Mouse (Mus musculus) thymus, postnatal 0 days (tissue): ENCODE measurements around the gene Bmp3. TPM values are rescaled to one million over a fixed set of nuclear protein-coding genes. Genes with fewer than 3 reads are reported as not detected.

Experiments
- DNase-seq: peaks from one replicate; pipeline ENCODE4 v3.0.0-alpha.2; 2015; ENCODE audit warnings: low spot score
- polyA plus RNA-seq: library from polyadenylated mRNA; unstranded; fragments of >200 nt; fragmentation: Nextera tagmentation; extraction: Ambion mirVana; gene quantifications from 2 replicates; pipeline ENCODE4 v1.2.1, GENCODE M21; 2015

Bmp3 gene
- polyA plus RNA-seq, 1 experiment from 2014 or later = 0.38 TPM

DNA sequence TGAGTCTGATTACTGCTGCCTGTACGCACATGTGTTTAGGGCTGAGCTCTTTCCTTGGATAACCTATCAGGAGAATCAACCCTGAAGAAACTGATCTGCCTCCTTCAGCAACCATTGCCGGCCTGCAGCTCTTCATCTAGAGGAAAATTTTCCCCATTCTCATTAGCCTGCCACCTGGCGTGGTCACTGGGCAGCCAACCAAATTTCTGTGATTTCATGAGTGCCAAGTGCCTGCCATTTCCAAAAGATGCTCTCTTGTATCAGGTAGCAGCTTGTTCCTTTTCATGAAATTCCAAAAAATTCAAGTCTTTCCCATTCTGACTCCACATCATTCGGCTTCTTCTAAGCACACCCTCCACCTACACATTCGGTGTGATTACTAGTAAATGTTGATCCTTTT, 46.7 kb downstream of the Bmp3 start:
- no peak for DNase-seq

DNA sequence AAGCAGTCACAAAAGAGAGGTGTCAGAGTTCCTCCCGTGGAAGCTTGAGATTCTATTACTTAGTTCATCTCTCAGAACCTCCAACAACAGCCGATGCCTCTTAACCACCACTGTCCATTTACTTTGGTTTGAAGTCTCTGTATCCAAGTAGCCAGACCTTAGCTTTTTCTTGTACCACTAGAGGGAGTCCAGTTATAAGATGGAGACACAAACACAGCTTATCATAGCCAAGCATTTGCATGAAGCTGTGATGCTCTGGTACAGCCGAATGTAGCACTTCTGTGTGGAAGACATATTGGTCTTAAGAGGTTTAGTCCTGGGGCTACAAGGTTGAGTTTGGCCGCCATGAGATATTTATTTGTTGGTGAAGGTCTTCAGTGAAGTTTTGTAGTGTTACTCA, 48.1 kb downstream of the Bmp3 start:
- DNase-seq = no peak

DNA sequence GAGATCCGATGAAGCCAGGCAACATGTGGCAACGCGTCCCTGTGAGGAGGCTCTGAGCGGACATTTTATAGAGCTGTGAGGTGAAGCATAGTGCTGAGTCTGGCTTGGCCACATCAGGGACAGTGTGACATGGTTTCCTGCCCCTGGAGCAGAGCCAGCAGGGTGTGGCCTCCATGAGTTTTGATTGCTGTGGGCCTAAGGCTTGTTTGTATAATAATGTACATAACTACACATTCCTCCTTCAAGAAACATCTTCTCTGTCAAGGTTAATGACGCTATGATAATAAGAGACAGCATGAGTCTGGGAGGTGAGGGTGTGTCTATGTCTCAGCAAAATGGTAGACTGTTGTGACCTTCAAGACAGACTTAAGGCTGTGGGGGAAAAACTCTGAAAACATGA, 64.5 kb downstream of the Bmp3 start:
- no peak for DNase-seq

DNA sequence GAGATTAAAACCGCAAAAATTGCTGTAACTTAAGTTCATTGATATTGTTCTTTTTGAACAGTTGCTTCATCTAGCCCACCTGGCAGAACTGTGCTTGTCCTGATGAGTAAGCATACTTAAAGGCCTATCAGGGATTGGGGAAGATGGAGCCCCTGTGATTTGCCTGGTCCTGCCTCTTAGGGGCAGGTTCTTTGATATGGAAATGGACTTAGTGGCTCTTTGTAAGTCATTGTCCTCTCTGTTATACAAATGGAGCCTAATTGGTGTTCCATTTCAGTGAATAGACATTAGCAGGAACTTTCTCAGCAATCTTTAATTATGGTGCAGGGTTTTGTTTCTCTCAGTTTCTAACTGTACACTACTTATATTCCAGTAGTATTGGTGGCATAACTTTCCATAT, 67.4 kb downstream of the Bmp3 start:
- no peak for DNase-seq

DNA sequence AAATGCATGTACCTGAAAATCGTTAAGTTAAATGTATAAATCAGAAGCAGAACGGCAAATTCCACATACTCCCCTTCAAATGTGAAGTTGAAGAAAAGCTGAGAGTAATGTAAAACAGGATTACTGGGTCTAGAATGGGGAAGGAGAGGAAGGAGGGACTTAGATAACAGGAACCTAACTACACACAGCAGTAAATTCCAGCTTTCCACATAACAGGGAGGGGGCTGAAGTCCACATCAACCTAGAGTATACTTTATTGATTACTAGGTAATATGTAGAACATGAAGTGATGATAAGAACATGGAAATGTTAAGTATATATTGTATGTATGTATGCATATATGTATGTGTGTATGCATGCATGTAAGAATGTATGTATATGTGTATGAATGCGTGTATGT, 68.7 kb downstream of the Bmp3 start:
- DNase-seq = no peak

Other genes starting within 250 kb of the Bmp3 start
- gene Prkg2, start 182.9 kb downstream of the Bmp3 start, polyA plus RNA-seq = 0.13 and 0.57 TPM in 2 replicates